Mouse (Mus musculus): ENCODE measurements around the gene Itgb4.

DNA sequence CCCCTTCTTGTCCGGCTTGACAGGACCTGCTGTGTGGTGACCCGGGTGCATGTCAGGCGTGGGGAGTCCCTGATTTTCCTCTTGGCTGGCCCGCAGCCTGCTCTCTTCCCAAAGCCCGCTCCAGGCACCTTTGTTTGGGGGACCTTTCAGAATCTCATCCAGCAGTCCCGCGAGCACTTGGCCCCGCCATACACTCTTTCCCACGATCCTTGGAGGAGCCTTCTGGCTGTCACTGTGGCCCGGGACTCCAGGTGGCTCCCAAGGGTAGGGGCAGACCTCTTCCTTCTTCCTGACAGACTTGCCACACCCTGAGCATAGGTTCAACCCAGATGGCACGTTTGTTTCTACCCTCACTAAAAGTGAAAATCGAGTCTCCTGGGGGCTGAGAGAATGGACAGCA lies 1.0 kb downstream of the Itgb4 start:
- TF ChIP-seq CTCF (IDR thresholded peaks at IDR 0.05; ENCODE audit: low read depth) (no peak), EP300 (IDR thresholded peaks at IDR 0.05; ENCODE audit: low read depth) (no peak)

All from liver, embryonic 14.5 days (tissue).